Mouse (Mus musculus): ENCODE results near the gene Pou1f1.

DNA sequence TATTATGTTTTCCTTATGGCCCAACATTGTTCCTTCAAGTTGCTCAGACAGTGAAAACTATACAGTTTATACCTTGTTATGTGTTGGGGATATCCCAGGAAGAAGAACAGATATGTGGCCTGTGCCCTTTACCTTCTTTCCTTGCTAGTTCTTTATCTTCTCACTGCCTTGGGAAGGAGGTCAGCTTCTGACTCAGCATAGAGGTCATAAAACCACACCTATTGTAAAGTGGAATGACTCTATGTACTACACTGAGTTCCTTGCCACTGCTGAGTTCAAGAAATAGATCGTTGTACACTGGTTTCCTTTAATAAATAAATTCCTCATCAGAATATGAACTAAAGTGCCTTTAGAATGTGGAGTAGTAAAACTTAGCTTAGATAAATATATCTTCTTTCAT is 44.6 kb downstream of the Pou1f1 start:
- TF ChIP-seq ZC3H11A (IDR thresholded peaks at IDR 0.05; ENCODE audit: borderline replicate concordance, low read depth, low read length) (no peak), CHD2 (IDR thresholded peaks at IDR 0.05; ENCODE audit: low read depth, low read length) (no peak), ZNF384 (IDR thresholded peaks at IDR 0.05; ENCODE audit: low read depth, low read length) (no peak), HCFC1 (IDR thresholded peaks at IDR 0.05; ENCODE audit: borderline replicate concordance, insufficient read depth, low read length) (no peak), MAFK (IDR thresholded peaks at IDR 0.05; ENCODE audit: insufficient read depth, low read depth, low read length) (no peak)
